Mouse (Mus musculus) liver, postnatal 0 days (tissue): ENCODE data around the gene Sez6. TPM values are rescaled to one million over a fixed set of nuclear protein-coding genes. Genes with fewer than 3 reads are reported as not detected.
A peak's percentile ranks its signal among the peaks of the same experiment; 100 is the strongest.

Source experiments
- ATAC-seq: fragments of 200-750 bp; cut with Nextera tagmentation; 2 replicates; pipeline ENCODE4 v1.8.0; 2017; ENCODE audit warnings: mild to moderate bottlenecking, moderate library complexity
- DNase-seq: peaks from one replicate; pipeline ENCODE4 v3.0.0-alpha.2; 2016
- H3K27ac ChIP-seq: fragments of 300-500 bp; sonication (generic); 2 replicates; pipeline ENCODE4 v1.5.1; 2014; ENCODE audit warnings: antibody characterized with exemption, moderate library complexity, mild to moderate bottlenecking, low read depth
- H3K27me3 ChIP-seq: fragments of 300-500 bp; sonication (generic); 2 replicates; pipeline ENCODE4 v1.6.1; 2014; ENCODE audit warnings: low read length, control low read depth, mixed read lengths; ENCODE audit not compliant: insufficient read depth
- H3K36me3 ChIP-seq: fragments of 300-500 bp; sonication (generic); replicated peaks from 2 replicates; pipeline ENCODE4 v1.6.1; 2014; ENCODE audit warnings: mild to moderate bottlenecking, control low read depth, low read length, moderate library complexity, mixed read lengths; ENCODE audit not compliant: insufficient read depth
- H3K4me1 ChIP-seq: fragments of 300-500 bp; sonication (generic); 2 replicates; pipeline ENCODE4 v1.6.1; 2014; ENCODE audit warnings: antibody characterized with exemption, mild to moderate bottlenecking, control low read depth; ENCODE audit not compliant: insufficient read depth
- H3K4me2 ChIP-seq: fragments of 300-500 bp; sonication (generic); 2 replicates; pipeline ENCODE4 v1.6.1; 2014; ENCODE audit warnings: low read depth, mild to moderate bottlenecking, low read length, moderate library complexity, mixed read lengths
- H3K4me3 ChIP-seq: fragments of 300-500 bp; sonication (generic); 2 replicates; pipeline ENCODE4 v1.5.1; 2014; ENCODE audit warnings: low read depth, low read length
- H3K9ac ChIP-seq: fragments of 300-500 bp; sonication (generic); replicated peaks from 2 replicates; pipeline ENCODE4 v1.6.1; 2014; ENCODE audit warnings: mild to moderate bottlenecking, moderate library complexity
- H3K9me3 ChIP-seq: fragments of 300-500 bp; sonication (generic); 2 replicates; pipeline ENCODE4 v1.6.1; 2016; ENCODE audit warnings: mild to moderate bottlenecking, control low read depth, low read length, mixed read lengths
- CTCF ChIP-seq: sonication (generic); IDR thresholded peaks from 2 replicates; pipeline ENCODE4 v1.5.1; 2016; ENCODE audit warnings: antibody characterized with exemption, low read depth
- EP300 ChIP-seq: IDR thresholded peaks from 2 replicates; pipeline ENCODE4 v1.6.1; 2016; ENCODE audit warnings: antibody characterized with exemption, low read depth, mild to moderate bottlenecking
- WGBS: fragments of 180-500 bp; shearing (Covaris S2); extraction: QIAGEN DNeasy Blood & Tissue Kit; methylation state at CpG from one replicate; pipeline ENCODE4 v1.1.7; 2014; ENCODE audit not compliant: insufficient replicate concordance; 5-methylcytosine and 5-hydroxymethylcytosine counted together
- polyA plus RNA-seq: library from polyadenylated mRNA; unstranded; fragments of >200 nt; fragmentation: Nextera tagmentation; extraction: Ambion mirVana; gene quantifications from 2 replicates; pipeline ENCODE4 v1.2.1, GENCODE M21; 2015

The Sez6 gene
- polyA plus RNA-seq, 1 experiment from 2014 or later: not detected

GRCm38 (mm10) chr11:77964415-77965095, 34.0 kb downstream of the Sez6 start:
- ATAC-seq (peak; percentile 40; the same call in 1 of the 2 replicates), DNase-seq (no peak)
- TF ChIP-seq CTCF (no peak), EP300 (no peak)
- no peaks in the 10 kb centered on the region for H3K4me1 ChIP-seq
- no peak overlapping the region for H3K9ac ChIP-seq
- no peak overlapping the region for H3K4me2 ChIP-seq
- WGBS: 34% methylated on average over 19 of the region's 19 CpGs
- H3K9me3 ChIP-seq: no peaks in the 10 kb centered on the region
- H3K36me3 ChIP-seq: no peaks in the 10 kb centered on the region
- no peak overlapping the region for H3K4me3 ChIP-seq
- peaks cover 4% of the 10 kb centered on the region; the same call in 1 of the 2 replicates for H3K27me3 ChIP-seq
- no peak overlapping the region for H3K27ac ChIP-seq

- Histone ChIP-seq H3K9ac (no peak overlapping the region), H3K9me3 (no peaks in the 10 kb centered on the region), H3K4me3 (no peak overlapping the region), H3K4me1 (no peaks in the 10 kb centered on the region), H3K27me3 (peaks cover 4% of the 10 kb centered on the region; the same call in 1 of the 2 replicates), H3K36me3 (no peaks in the 10 kb centered on the region), H3K27ac (no peak overlapping the region), H3K4me2 (no peak overlapping the region)
- ATAC-seq (no peak), DNase-seq (no peak)
- TF ChIP-seq CTCF (no peak), EP300 (no peak)
- WGBS: 44% methylated on average over 17 of the region's 17 CpGs
These were observed 34.8 kb downstream of the Sez6 start for GRCm38 (mm10) chr11:77965101-77966036.

GRCm38 (mm10) chr11:77966037-77966391, 35.4 kb downstream of the Sez6 start:
- Histone ChIP-seq H3K27me3 (peaks cover 4% of the 10 kb centered on the region; the same call in 1 of the 2 replicates), H3K4me1 (no peaks in the 10 kb centered on the region), H3K27ac (no peak overlapping the region), H3K9ac (no peak overlapping the region), H3K9me3 (no peaks in the 10 kb centered on the region), H3K4me2 (no peak overlapping the region), H3K36me3 (no peaks in the 10 kb centered on the region), H3K4me3 (no peak overlapping the region)
- WGBS: 52% methylated on average over 5 of the region's 5 CpGs
- no peak for ATAC-seq
- DNase-seq: no peak
- no peak for TF ChIP-seq CTCF
- no peak for TF ChIP-seq EP300

GRCm38 (mm10) chr11:77967114-77967513, 36.5 kb downstream of the Sez6 start:
- TF ChIP-seq EP300 (no peak), CTCF (peak; percentile 84)
- H3K9me3 ChIP-seq: no peaks in the 10 kb centered on the region
- H3K4me1 ChIP-seq: no peaks in the 10 kb centered on the region
- H3K4me3 ChIP-seq: no peak overlapping the region
- ATAC-seq: peak; percentile 43; the same call in 1 of the 2 replicates
- peak; percentile 78 for DNase-seq
- no peak overlapping the region for H3K27ac ChIP-seq
- no peak overlapping the region for H3K4me2 ChIP-seq
- peaks cover 4% of the 10 kb centered on the region; the same call in 1 of the 2 replicates for H3K27me3 ChIP-seq
- no peaks in the 10 kb centered on the region for H3K36me3 ChIP-seq
- under 1% methylated on average over 4 of the region's 4 CpGs for WGBS
- no peak overlapping the region for H3K9ac ChIP-seq

- no peak overlapping the region for H3K4me2 ChIP-seq
- 45% methylated on average over 4 of the region's 4 CpGs for WGBS
- no peak overlapping the region for H3K9ac ChIP-seq
- peaks cover 3% of the 10 kb centered on the region; the same call in 1 of the 2 replicates for H3K27me3 ChIP-seq
- no peak for ATAC-seq
- no peak for DNase-seq
- H3K4me3 ChIP-seq: no peak overlapping the region
- H3K27ac ChIP-seq: no peak overlapping the region
- H3K9me3 ChIP-seq: no peaks in the 10 kb centered on the region
- no peaks in the 10 kb centered on the region for H3K36me3 ChIP-seq
- TF ChIP-seq CTCF: no peak
- no peak for TF ChIP-seq EP300
- H3K4me1 ChIP-seq: no peaks in the 10 kb centered on the region
These were observed 38.2 kb downstream of the Sez6 start for GRCm38 (mm10) chr11:77968786-77969185.

GRCm38 (mm10) chr11:77970718-77971117, 40.1 kb downstream of the Sez6 start:
- 73% methylated on average over 6 of the region's 6 CpGs for WGBS
- no peaks in the 10 kb centered on the region for H3K4me1 ChIP-seq
- H3K27me3 ChIP-seq: peaks cover 8% of the 10 kb centered on the region; the same call in 1 of the 2 replicates
- H3K9me3 ChIP-seq: no peaks in the 10 kb centered on the region
- ATAC-seq (no peak), DNase-seq (no peak)
- no peak for TF ChIP-seq EP300
- TF ChIP-seq CTCF: no peak
- H3K27ac ChIP-seq: no peak overlapping the region
- H3K36me3 ChIP-seq: no peaks in the 10 kb centered on the region
- no peak overlapping the region for H3K4me3 ChIP-seq
- H3K4me2 ChIP-seq: no peak overlapping the region
- H3K9ac ChIP-seq: no peak overlapping the region
